Mouse (Mus musculus): ENCODE measurements at regions not wholly inside any gene's neighbourhood (a gene's known extent, or its start where the extent isn't known, plus 50 kb on each side); places are given as distances from the start of the nearest gene placed in this dataset.

DNA sequence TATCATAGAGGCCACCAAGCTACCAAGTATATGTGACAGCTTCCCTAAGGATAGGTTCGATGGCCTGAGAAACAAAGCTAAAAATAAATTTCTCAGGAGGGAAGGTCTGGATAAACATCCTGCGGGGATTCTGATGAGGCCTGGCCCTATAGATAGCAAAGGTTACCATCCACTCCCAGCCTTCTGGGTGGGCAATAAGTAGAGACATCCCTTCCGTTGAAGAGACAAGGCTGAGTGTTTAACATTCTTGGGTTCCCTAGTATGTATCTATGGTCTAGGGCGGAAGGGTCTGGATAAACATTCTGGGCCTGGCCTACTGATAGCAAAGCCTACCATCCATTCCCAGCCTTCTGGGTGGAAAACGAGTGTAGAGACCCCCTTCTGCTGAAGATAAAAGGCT, 180.5 kb upstream of the Dlk1 start:
- no peak for DNase-seq (ENCODE audit: low spot score)
- intact Hi-C loops (cut with DNase I): no loop called here

DNA sequence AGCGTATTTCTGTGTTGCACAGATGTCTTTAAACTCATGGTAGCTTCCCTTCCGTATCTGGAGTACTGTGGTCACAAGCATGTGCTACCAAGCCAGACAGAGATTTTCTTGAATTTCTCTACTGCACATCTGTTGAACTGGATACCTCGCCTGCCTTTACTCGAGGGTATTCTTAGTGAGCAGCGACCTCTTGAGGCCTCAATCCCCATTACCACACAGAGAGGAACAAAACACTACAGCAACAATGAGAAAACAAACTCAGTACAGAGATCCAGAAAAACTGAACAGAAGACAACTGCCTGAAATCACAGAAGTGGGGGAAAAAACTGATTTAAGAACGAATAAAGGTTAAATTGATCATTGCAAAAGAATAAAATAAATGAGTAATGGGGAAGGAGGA, 137.8 kb upstream of the Dlk1 start:
- intact Hi-C loops (cut with DNase I): loop anchor here (10.0 kb wide), 1 partner anchor 410 kb away; no protein-coding TSS in a partner anchor
- no peak for DNase-seq (ENCODE audit: low spot score)

DNA sequence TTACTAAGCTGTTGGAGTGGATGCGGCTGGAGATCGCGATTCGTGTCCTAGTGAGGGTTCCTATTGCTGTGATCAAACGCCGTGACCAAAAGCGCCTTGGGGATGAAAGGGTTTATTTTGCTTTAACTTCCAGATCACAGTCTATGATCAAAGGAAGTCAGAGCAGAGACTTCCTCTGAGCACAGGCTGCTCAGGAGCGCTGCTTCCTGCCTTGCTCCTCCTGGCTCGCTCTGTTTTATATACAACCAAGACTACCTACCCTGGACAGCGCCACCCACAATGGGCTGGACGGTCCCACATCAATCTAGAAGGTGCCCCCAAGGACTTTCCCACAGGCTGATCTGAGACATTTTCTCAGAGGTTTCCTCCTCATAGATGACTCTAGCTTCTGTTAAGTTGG, 126.6 kb upstream of the Dlk1 start:
- DNase-seq (ENCODE audit: low spot score): no peak
- intact Hi-C loops (cut with DNase I): no loop called here

DNA sequence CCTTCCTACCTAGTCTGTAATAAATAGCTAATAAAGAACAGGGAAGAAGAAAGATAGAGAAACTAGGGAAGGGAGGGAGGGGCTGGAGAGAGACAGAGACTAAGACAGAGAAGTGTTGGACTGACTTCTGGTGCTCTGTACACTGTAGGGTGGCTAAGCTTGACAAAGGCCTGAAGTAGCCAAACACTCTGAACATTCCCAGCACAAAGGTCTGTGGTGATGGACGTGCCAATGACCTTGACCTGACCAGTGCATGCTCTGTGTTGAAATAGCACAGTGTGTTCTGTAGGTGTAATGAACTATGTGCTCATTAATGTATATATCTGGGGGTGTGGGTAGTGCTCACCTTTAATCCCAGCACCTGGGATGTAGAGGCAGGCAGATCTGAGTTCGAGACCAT, 81.3 kb upstream of the Dlk1 start:
- no peak for DNase-seq (ENCODE audit: low spot score)
- intact Hi-C loops (cut with DNase I): no loop called here

DNA sequence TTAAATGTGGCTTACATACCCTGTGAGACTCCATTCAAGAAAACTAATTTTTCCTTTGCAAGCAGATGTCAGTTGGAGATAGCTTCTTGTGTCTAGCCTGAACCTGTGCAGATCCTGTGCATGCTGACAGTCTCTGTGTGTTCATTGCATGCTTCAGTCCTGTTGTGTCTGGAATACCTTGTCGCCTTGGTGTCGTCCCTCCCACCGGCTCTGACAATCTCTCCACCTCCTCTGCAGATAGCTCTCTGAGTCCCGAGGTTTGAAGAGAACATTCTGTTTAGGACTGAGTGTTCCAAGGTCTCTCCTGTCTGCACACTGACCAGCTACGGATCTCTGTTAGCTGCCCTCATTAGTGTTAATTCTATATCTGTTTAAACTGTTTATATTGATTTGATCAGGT, 66.8 kb upstream of the Dlk1 start:
- DNase-seq (ENCODE audit: low spot score): no peak
- intact Hi-C loops (cut with DNase I): loop anchor here (5.0 kb wide), 1 partner anchor 573 kb away; no protein-coding TSS in a partner anchor

DNA sequence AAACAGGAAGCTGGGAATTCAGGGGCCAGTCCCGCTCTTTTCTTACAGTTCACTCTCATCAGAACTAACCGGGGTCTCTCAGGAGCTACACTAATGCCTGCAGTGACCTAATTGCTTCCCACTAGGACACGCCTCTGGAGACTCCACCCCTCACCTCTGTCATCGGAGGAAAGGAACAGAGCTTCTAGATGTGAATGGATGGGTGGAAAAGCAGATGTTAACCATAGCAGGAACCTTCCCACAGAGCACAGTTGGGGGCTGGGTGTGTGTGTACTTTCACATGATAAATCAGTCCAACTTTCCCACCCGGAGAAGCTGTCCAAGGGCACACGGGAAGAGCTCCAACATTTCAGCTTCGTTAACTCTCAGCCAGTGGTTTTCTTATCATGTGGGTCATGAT, 63.8 kb upstream of the Dlk1 start:
- intact Hi-C loops (cut with DNase I): loop anchor here (5.0 kb wide), 1 partner anchor 576 kb away; no protein-coding TSS in a partner anchor
- no peak for DNase-seq (ENCODE audit: low spot score)

DNA sequence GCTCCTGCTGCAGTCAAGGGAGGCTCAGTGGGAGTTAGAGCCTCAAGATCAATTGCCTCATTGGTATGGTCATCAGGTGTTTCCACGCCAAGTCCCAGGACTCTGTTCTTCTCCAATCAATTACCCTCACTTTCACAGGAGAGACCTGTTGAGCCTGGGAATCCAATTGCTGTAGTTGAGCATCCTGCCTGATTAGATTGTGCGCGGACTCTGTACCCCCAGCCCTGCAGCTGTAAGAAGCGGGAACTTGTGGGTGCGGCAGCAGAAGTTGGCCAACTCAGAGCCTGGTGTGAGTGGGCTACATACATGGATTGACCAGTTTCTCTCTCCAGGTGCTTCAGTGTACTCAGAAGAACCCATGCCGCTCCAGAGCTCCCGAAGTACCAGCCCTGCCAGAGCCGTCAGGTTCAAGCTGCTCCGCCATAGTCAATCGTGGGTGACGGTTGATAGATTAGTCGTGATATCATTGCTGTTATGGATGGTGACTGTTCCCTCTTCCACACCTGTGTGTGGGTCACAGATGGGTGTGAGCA, 62.2 kb upstream of the Dlk1 start:
- no peak for DNase-seq (ENCODE audit: low spot score)
- intact Hi-C loops (cut with DNase I): loop anchor here (5.0 kb wide), 1 partner anchor 438 kb away; no protein-coding TSS in a partner anchor

DNA sequence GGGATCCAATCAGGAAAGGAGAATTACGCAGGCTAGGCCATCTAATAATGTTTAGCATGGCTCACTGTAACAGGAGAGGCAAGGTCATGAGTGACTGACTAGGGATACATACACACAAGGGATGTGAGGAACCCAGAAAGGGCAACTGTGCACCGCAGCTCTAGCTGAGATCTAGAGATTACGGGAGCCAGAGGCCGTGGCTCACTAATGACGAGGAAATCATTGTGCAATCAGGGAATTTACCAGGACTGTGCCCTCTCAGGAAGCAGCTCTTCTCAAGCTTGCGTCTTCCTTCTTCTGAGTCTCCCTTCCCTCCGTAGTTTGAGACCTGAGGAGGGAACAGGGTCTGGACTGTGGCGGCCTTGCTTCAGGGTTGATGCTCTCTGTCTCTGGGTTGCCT, 61.6 kb upstream of the Dlk1 start:
- DNase-seq (ENCODE audit: low spot score): no peak
- intact Hi-C loops (cut with DNase I): loop anchor here (5.0 kb wide), 1 partner anchor 439 kb away; no protein-coding TSS in a partner anchor

DNA sequence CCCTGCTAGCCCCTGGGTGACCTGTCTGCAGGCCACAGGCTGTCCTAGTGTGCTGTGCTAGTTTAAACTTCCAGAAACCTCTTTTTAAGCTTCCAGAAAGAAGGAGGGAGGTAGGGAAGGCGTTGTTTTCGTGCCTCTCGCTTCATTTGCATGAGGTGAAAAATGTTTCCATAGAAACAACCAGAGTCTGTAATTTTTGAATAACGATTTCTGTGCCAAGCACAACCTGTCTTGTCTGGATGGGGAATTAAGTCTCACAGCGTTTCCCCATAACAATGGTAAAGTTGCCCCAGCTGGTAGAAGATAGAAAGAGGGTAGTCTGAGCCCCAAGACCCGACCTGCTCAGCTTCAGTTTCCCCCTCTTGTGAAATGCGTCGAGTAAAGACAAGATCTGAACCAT, 59.3 kb upstream of the Dlk1 start:
- intact Hi-C loops (cut with DNase I): loop anchor here (1.0 to 5.0 kb wide), 2 partner anchors 441 to 489 kb away; no protein-coding TSS in a partner anchor
- no peak for DNase-seq (ENCODE audit: low spot score)

DNA sequence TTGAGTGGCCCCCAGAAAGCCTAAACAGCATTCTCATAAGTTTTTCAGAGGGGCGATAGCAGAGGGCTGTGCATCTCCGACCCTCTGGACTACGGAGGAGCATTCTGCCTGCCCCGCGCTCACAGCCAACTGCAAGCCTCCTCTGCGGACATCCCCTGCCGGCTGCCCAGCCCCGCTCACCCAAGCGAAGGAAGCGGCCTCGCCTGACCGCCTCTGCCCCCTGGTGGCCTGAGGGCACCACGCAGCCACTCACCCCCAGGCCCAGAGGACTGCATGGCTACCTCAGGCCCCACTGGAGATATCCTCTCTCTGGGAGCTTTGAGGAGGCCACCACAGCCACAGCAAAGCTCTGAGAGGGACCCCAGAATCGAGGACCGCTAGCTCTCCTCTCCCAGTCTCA, 58.8 kb upstream of the Dlk1 start:
- intact Hi-C loops (cut with DNase I): loop anchor here (1.0 to 5.0 kb wide), 2 partner anchors 441 to 489 kb away; no protein-coding TSS in a partner anchor
- peak; percentile 26 for DNase-seq (ENCODE audit: low spot score)

DNA sequence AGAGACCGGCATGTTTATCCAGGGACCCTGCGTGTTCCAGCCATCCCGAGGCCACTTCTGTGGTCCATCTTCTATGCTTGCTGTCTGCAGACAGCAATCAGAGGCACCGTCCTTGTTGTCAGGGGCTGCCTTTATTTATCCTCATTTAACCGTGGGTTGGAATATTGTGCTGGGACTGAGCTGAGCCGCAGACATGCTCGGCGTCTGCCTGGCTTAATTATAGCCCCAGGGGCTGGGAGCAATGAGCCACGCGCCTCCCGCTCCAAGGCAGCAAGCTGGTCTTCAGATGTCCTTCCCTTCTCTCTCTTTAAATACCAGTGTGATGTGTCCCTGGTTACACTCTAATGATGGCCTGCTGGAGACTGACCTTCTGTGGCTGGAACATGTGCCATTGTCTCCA, 58.2 kb upstream of the Dlk1 start:
- no peak for DNase-seq (ENCODE audit: low spot score)

DNA sequence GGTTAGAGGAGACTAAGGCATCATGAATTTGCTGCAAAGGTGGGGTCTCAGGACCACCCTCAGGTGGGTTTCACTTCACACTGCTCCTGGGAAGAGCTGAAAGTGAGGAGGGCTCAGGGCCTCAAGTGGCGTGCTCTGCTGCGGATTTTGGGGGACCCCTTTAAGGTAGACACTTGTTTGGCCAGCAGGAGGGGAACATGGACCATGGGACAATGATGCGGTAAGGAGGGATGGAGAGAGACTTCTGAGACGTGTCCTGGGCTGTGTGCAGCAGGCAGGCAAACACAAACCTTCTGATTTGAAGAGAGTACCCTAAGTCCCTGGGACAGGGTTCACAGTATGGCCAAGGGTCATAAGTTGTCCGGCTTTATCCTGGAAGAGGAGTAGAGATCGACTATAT, 56.0 kb upstream of the Dlk1 start:
- intact Hi-C loops (cut with DNase I): no loop called here
- DNase-seq (ENCODE audit: low spot score): no peak

More for the DNA sequence above, 58.2 kb upstream of the Dlk1 start:
- intact Hi-C loops (cut with DNase I): loop anchor here (5.0 kb wide), 1 partner anchor 442 kb away; no protein-coding TSS in a partner anchor

DNA sequence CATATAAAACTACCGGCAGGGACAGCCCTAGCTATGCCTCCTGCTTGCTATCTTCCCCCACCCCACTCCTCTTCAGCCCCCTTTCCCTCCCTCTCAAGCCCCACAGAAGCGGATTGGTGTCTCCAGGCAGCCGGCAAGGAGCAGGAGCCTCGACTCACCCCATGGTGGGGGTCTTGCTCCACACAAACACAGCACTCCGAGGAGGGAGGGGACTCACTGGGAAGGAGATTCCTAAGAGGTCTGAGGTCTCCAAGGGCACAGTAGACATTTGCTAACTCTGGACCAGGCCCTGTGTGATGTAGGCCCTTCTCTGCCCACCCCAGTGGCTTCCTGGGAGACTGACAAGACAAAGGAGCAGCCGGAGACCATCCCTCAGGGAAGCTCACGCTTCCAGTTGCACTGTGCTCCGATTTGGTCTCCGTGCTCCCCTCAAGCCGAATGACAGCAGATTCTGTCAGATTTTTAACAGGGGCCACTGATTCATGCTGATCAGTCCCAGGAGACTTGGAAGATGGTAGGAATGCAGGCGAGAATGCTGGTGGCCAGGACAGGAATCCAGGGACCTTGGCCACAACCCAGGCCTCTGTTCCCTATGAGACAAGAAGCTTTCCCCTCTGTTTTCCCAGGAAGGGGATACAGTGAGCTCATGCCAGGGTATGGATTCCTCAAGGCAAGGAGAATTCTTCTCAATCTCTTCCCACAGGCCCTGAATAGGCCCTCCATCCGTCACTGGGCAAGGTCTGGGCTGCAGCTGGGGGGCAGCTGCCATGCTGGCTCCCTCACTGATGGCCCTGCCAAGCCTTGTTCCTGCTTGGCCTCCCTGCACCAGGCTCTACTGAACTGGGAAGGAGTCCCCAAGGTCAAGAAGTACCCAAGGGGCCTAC, 55.2 kb upstream of the Dlk1 start:
- no peak for DNase-seq (ENCODE audit: low spot score)
- intact Hi-C loops (cut with DNase I): no loop called here

DNA sequence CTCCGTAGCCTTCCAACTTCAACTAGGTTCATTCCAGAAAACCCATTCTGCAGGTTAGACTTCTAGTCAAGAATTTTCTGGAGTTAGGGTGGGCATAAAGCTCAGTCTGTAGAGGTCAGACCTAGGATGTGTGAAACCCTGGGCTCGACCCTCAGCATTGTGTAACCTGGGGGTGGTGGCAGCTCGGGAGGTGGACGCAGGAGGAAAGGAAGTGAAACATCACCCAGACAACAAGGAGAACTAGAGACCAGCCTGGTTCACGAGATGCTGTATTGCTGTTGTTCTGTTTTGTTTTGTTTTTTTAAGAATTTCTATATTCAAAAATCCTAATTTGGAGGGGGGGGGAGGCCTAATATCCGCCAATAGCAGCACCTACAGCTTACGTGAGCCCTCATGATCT, 54.1 kb upstream of the Dlk1 start:
- intact Hi-C loops (cut with DNase I): no loop called here
- no peak for DNase-seq (ENCODE audit: low spot score)

DNA sequence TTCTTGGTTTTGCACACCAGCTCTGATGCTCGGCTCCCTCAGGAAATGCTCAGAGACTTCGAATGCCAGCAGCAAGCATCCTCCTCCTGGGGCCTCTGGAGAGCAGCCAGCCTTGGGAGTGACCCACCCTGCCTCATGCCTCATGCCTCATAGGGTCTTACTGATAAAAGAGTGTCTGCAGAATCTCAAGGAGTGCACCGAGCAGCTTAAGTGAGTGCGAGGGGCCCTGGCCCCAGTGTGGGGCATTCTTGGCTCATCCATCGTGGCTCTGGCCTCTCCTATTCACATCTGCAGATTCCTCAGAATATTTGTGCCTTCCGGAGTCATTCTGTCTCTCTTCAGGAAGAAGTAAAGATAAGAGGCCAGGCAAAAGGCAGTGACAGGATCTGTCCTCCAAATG, 53.7 kb upstream of the Dlk1 start:
- no peak for DNase-seq (ENCODE audit: low spot score)
- intact Hi-C loops (cut with DNase I): no loop called here

DNA sequence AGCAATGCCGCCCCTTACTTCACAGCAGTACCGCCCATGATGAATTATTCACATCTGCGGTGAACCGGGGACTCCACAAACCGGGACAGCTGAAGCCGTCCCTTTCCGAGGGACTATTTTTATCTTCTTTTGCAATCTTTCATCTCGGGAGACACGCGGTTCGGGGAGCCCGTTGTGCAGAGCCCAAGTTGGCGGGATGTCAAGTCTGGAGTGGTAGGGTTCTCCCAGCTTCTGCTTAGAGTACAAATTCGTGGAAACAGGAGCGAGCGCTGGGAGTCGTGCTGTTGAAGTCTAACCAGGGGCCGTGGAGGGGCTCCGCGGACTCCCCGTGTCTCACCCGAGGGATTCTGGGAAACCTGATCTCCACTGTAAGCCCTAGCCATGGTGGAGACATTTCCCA, 53.0 kb upstream of the Dlk1 start:
- intact Hi-C loops (cut with DNase I): no loop called here

DNA sequence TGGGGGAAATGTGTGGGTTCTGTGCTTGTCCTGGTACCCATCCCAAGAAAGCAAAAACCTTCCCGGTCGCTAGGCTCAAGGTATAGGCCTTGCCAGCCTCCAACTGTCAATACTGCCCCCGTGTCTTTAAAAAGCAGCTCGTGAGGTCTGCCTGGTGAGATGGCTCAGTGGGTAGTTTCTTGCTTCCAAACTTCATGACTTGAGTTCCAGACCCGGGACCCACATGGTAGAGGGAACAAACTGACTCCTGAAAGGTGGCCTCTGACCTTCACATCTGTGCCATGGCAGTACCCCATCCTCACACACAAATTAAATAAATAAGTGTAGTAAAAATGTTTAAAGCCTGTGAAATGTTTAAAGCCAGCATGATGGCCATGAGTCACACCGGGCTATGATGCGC, 52.6 kb upstream of the Dlk1 start:
- DNase-seq (ENCODE audit: low spot score): no peak
- intact Hi-C loops (cut with DNase I): no loop called here

More for the DNA sequence above, 53.0 kb upstream of the Dlk1 start:
- DNase-seq (ENCODE audit: low spot score): no peak

DNA sequence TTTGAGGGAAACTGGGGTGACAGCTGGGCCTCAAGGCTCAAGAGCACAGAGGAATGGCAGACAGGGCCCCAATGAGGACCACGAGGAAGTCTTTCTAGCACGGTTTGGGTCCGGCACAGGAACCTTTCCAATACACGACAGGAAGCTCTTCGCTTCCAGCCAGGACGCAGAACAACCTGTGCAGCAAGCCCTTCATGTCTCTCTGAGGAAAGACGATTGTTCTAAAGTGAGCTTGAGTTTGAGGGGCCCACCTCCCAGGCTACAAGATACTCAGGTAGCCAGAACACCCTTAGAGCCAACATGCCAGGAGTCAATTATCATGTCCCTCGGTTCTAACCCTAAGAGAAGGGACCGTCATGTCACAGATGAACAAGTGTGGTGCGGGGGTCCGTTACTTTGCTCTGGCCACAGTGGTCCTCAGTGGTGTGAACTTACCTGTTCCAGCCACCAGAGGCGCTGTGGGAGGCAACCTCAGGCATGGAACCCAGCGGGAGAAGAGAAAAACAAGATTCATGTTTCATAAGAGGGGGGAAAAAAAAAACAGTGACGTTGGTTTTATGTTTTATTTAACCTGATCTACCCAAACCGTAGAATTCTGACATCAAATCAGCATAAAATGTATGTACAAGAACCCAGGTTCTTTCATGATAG, 51.6 kb upstream of the Dlk1 start:
- DNase-seq (ENCODE audit: low spot score): no peak
- intact Hi-C loops (cut with DNase I): no loop called here

DNA sequence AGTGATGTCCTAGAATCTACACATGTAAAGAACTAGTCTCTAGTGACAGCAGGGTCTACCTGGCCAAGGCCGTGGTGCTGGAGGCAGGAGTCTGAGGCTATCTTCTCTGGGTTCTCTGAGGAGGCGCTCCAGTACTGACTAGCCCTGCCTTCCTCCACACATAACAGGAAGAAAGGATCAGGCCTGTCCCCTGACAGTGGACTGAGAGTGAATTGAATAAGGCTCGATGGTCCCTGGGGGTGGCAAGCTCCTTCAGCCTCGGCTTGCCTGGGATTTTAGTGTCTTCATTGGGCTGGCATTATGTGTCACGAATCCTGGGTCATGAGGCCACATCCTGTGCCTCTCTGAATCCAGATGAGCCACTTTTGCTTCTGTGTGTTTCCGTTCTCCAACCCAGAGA, 50.9 kb upstream of the Dlk1 start:
- intact Hi-C loops (cut with DNase I): no loop called here

DNA sequence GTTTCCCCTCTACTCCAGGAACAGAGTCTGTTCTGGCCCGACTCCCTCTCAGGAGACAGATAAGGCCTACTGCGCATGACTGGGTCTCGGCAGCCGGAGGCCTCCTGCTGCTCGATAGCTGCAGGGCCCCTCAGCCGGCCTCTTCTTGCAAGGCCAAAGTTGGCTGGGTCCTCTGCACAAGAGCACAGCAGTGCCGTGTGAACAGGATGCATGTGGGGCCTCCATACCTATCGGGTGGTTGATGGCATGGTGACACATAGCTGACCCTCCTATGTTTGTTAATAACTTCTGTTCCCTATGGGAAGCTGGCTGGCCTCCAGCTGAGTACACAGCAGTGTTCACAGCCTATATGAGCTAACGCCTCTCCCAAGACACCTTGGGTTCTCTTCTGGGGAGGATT, 50.4 kb upstream of the Dlk1 start:
- DNase-seq (ENCODE audit: low spot score): no peak
- intact Hi-C loops (cut with DNase I): no loop called here

More for the DNA sequence above, 50.9 kb upstream of the Dlk1 start:
- DNase-seq (ENCODE audit: low spot score): no peak

Data from heart, postnatal 25 days (tissue).